Mouse (Mus musculus): Measurements from ENCODE around the gene Vcpkmt. TPM values are rescaled to one million over a fixed set of nuclear protein-coding genes. Genes with fewer than 3 reads are reported as not detected.

The Vcpkmt gene
- 9.0 and 9.2 TPM in 2 replicates for polyA plus RNA-seq (2012; ENCODE audit: low replicate concordance)

DNA sequence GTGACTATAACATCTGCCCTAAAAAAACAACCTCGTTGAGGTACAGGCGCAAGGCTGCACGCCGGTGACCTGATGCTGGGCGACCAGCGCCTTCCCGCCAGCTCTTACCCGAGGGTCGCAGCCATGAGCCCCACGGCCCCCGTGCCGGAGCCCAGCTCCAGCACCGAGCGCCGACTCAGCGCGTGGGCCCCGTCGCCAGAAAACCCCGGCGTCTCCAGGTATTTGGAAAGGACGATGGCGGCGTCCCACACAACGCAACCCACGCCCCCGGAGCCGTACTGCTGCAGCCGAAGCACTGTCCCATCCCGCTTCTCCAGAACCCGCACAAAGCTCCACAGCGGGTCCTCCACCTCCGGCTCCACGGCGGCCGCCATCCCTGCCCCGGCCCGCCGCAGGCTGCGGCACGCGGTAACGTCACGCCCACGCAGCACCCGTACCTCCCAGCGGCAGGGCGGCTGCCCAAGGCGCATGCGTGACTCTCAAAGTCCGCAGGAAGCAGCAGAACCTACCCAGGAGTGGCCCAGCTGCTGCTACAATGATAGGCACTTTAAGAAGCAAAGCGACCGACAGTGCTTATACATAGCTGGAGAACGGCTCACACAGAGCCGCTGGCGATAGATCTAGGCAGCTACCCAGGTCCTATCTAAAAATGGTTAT, at the start of gene Vcpkmt:
TSS of gene Vcpkmt (minus strand) at position 416 of the 657 bp plus-strand sequence.

Other genes starting within 250 kb of the Vcpkmt start
- gene Nemf, start 225.9 kb downstream of the Vcpkmt start, polyA plus RNA-seq (2012; ENCODE audit: low replicate concordance) = 0.83 and 2.7 TPM in 2 replicates
- gene Arf6, start 210.9 kb downstream of the Vcpkmt start, polyA plus RNA-seq (2012; ENCODE audit: low replicate concordance) = 154 and 263 TPM in 2 replicates
- gene Gm9887, start 210.6 kb downstream of the Vcpkmt start, polyA plus RNA-seq (2012; ENCODE audit: low replicate concordance) = 2.3 and 2.6 TPM in 2 replicates
- gene Sos2, start 98.8 kb upstream of the Vcpkmt start, polyA plus RNA-seq (2012; ENCODE audit: low replicate concordance) = 4.2 and 16.8 TPM in 2 replicates
- 1.3 and 2.1 TPM in 2 replicates for gene L2hgdh, start 141.8 kb upstream of the Vcpkmt start, polyA plus RNA-seq (2012; ENCODE audit: low replicate concordance)
- 12.1 and 16.0 TPM in 2 replicates for gene Atp5s, start 141.9 kb upstream of the Vcpkmt start, polyA plus RNA-seq (2012; ENCODE audit: low replicate concordance)
- 0.75 TPM in 1 of 2 replicates, not detected in the other for gene Cdkl1, start 208.2 kb upstream of the Vcpkmt start, polyA plus RNA-seq (2012; ENCODE audit: low replicate concordance)